ENCODE assay signal across 1 mouse cellular context in the genomic region with DNA sequence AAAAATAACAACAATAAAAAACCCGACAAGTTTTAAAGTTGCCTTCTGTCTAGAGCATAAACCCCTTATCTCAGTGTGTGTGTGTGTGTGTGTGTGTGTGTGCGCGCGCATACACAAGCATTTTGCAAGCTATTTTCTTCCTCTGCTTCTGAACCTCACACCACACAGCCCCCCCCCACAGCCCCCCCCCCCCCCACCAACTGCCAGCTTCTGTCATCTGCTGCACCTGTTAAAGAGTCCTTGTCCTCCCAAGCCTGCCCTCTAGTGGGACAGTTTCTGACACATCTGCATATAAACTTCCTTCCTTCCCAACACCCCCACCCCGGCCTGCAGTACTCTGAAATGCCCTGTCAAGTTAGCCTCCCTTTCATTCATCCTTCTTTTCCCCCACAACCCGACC.
A peak's percentile ranks its signal among the peaks of the same experiment; 100 is the strongest.
TF ChIP-seq lines count a peak whose summit lies in the region.

No protein-coding gene starts in this region.

TF ChIP-seq in MEL, 35 proteins besides CTCF, POLR2A, EP300 and RAD21 (continued from another document):
- TF ChIP-seq UBTF (IDR thresholded peaks at IDR 0.05; ENCODE audit: borderline replicate concordance, insufficient read depth, low read depth, low read length) (no peak), NELFE (IDR thresholded peaks at IDR 0.05; ENCODE audit: low read depth, low read length) (peak; percentile 39; the same call in 1 of the 2 replicates)
TF ChIP-seq in MEL: peak in this region for 15.
